Mouse (Mus musculus) retina, postnatal 7 days (tissue): Measurements from ENCODE around the gene Reg3b.
A peak's percentile ranks its signal among the peaks of the same experiment; 100 is the strongest.
"Not testable (repeated sequence)": the region's sequence is repeated elsewhere in the genome, so short reads cannot be mapped to it uniquely, and the experiment has no call there.

Experiments used
- DNase-seq: peaks from one replicate; pipeline ENCODE4 v3.0.0-alpha.2; 2012; ENCODE audit warnings: low read depth, low spot score

Gene Reg3b

DNA sequence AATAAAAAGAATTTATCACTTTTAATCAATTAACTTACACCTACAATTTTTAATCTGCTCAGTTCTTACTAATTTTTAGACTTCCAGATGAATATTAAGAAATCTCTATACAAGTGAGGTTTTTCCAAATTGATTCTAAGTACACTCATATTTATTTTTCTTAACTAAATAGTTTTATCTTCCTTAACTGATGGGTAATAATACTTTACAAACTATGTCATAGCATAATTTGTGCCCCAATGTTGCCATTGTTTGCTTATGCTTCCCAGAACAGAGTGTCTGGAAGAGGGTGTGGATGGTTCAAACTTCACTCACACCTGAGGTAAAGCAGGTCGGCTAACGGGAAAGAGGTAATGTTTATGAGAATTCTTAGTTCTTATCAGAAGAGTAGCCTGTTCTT is at the start of gene Reg3b:
Gene Reg3b (plus strand): TSS at position 301 of the 400 bp plus-strand sequence.
- DNase-seq, result no peak

GRCm38 (mm10) chr6:78327798-78328197 is 42.7 kb upstream of the Reg3b start:
- DNase-seq, result no peak

GRCm38 (mm10) chr6:78329166-78329565 is 41.3 kb upstream of the Reg3b start:
- no peak for DNase-seq

DNA sequence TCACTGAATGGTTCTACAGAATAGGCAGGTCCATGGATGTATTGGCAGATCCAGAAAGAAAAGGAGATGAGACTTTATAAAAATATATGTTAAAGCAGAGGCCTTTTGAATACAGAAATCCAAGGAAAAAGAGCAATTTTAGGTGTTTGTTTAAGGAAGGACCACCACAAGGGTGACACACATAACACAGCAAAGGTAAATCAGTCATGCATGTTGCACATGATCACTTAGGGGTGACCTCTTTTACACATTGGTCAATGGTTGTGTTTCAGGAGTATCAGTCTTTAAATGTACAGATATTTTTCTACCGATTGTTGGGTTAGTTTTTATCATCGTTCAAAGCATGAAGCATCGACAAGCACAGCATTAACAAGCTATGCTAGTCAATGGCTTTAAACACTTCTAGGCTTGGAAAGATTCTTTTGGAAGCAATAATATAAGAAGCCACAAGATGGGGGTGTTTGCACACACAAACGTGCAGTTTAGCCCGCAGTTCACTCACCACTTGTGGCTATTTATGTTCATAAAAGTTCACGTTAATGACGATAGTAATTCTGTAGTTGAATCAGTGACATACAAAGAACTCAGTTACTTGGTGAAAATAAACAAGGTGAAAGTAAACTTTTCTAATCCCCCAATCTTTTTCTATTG is 38.4 kb upstream of the Reg3b start:
- DNase-seq, result peak; percentile 8

GRCm38 (mm10) chr6:78340296-78340695 is 30.2 kb upstream of the Reg3b start:
- no peak for DNase-seq

GRCm38 (mm10) chr6:78341689-78342088 is 28.8 kb upstream of the Reg3b start:
- no peak for DNase-seq

DNA sequence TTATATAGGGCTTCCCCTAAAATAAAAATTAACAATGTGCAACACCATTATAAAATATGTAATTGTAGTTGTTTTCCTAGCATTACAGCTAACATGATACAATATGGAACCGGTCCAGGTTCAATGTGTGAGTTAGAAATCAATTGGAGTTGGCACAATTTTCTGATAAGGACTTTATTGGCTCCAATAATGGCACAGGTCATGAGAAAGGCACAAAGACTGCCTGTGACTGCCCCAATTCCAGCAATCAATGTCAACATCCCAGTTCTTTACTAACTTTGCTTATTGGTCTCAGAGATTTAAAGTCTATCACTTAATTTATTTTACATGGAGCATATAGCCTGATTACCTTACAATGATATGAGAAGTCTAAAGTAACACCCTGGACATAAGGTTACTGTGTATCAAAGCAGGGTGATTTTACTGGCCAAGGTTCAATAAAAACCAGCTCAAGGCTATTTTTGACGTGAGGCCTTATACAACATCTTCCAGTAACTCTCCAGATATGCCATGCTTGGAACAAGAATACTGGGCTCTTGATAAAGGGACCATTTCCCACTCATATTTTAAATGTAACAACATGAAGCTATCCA is 8.4 kb upstream of the Reg3b start:
- no peak for DNase-seq

- DNase-seq, result no peak
These were observed 8.3 kb downstream of the Reg3b start, which contains the start of gene Reg3d for GRCm38 (mm10) chr6:78378765-78379164. Gene Reg3d (minus strand): TSS chr6:78378865.

DNA sequence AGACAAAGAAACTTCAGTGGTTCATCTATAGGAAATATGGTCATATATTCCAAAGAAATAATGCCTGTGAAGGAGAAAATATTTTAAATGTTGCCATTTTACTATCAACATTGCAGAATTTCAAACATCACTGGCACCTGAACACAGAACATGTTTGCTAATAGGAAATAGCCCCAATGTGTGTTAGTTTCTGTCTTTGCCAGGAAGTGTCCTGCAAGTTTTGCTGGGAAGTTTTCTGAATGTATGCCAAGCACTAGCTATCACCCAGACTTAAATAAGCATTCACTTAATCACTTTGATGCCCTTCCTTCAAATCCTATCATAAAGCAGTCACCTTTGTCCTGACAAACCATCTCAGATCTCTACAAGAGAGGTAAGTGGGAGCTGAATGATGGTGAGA is 10.0 kb downstream of the Reg3b start, which contains the start of gene Reg3a:
Gene Reg3a (plus strand): TSS at position 301 of the 400 bp plus-strand sequence.
- no peak for DNase-seq

DNA sequence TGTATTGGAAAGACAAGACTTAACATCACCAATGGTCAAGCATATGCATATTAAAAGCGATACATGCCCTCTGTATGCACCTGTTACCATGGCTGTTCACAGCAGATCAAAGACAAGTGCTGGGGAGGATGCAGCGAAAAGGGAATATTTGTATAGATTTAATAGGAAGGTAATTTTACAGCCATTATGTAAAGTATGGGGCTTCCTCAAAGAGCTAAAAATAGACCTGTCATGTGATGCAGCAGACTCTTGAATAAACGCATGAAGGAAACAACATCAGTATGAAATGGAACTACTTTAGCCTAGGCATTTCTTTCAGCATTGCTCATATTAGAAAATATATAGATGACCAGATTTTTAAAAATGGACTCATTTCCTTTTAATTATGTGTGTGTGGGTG is 15.2 kb downstream of the Reg3b start:
- no peak for DNase-seq

- not testable (repeated sequence) for DNase-seq
These were observed 24.9 kb downstream of the Reg3b start, which contains the start of gene Reg2 for GRCm38 (mm10) chr6:78395323-78395722. Gene Reg2 (plus strand): TSS chr6:78395623.

GRCm38 (mm10) chr6:78422411-78422810 is 52.0 kb downstream of the Reg3b start, which contains the start of gene Reg1:
Gene Reg1 (plus strand): TSS chr6:78422711.
- not testable (repeated sequence) for DNase-seq
